Mouse (Mus musculus) kidney, postnatal 36 days (tissue): ENCODE measurements around the gene Irx4.

Source experiments
- DNase-seq, 2 experiments: peaks; one replicate each; pipeline ENCODE4 v3.0.0; 2021 to 2022; ENCODE audit warnings: mixed read lengths in 2 of 2

The Irx4 gene

GRCm38 (mm10) chr13:73270451-73271081 lies 10.3 kb downstream of the Irx4 start:
- no peak for DNase-seq

DNA sequence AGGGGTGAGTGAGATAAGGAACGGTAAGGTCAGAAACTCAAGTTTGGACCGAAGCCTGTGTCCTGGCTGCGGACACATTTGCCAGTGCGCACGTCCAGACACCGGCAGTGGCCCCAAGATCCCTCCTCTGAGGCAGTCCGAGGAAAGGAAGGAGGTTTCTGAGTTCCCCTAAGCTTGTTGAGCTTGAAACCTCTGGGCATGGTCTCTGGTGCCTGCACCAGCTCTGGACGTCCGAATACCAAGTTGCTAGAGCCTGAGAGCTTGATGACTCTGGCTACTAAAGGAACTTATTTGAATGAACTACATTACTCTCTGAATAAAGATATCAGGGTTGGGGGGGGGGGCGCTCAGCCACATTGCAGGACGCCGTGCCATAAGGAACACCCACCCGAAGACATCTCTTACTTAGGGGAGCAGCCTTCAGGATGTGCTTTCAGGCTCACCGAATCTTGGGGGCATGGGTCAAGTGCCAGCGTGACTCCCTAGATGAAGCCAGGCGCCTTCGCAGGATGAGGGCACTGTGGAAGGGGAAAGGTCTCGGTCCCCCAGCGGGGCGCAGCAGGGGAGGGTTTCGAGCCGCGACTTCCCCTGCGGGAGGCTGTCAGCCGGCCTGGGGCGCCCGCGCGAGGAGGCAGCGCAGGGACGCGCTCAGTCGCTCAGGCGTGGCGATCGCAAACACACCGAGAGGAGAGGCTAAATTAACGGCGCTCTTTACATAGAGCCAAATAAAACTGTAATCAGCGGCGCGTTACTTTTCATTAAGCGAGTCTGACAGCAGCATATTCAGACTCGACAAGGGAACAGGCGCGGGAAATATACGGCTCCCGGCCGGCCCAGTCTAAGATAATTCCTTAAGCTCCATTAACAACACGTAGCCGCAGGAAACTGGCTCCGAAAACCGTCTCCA lies 11.3 kb downstream of the Irx4 start:
- DNase-seq = peak; percentile 4 to 21

- DNase-seq = no peak
Observed at GRCm38 (mm10) chr13:73272794-73273282, 12.6 kb downstream of the Irx4 start.

- no peak for DNase-seq
Observed at GRCm38 (mm10) chr13:73273536-73273935, 13.3 kb downstream of the Irx4 start.

DNA sequence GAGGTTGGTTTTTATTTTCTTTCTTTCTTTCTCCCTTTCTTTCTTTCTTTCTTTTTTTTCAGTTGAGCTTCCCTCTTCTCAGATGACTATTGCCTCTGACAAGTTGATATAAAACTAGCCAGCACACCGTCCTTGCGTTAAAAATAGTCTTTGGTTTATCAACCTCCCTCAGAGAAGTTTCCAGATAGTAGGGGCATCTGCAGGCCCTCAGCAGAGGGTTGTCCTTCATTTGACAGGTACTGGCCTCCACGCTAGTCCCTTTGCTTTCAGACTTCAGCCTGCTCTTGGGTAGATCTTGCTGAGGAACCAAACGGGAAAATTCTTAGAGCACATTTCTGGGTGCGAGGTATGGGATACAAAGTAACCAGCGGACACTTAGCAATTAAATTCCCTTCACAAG lies 17.1 kb downstream of the Irx4 start:
- no peak for DNase-seq

- DNase-seq = no peak
Observed at GRCm38 (mm10) chr13:73277797-73278196, 17.5 kb downstream of the Irx4 start.

DNA sequence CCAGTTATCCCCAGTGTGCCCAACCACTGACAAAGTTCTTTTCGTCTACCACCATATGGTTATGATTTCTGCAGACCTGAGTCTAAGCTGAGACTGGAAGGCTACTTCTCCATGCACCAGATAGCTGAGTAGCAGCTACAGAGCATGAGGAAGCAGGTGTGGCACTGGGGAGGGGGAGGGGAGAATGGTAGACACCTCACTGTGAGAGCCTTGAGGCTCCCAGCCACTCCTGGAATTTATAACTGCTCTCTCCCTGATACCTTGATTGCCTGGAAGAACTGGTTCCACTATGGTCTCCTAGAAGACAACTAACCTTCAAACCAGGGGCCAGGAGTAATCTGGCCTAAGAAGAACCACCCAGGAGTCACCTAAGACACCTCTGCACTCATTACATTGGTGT lies 18.9 kb downstream of the Irx4 start:
- no peak for DNase-seq

- no peak for DNase-seq
Observed at GRCm38 (mm10) chr13:73282407-73282806, 22.1 kb downstream of the Irx4 start.

GRCm38 (mm10) chr13:73283534-73283933 lies 23.3 kb downstream of the Irx4 start:
- DNase-seq = no peak

DNA sequence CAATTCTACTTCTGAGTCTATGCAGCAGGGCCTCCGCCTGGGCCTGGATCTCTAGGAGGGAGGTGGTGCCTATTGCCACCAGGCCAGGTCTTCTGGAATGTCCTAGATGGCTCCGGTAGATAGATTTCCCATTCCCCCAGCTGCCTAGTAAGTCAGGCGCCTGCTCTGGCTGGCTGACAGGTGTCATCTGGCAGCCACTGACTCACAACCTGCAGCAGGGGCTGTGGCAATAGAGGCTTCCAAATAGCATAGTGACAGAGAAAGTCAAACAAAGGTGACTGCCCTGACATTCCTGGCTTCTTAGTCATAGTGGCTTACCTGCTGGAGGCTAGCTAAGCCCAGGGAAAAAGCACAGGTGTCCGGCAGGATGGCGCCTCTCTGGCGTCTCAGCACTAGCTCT lies 29.9 kb downstream of the Irx4 start:
- no peak for DNase-seq

GRCm38 (mm10) chr13:73291102-73291501 lies 30.8 kb downstream of the Irx4 start:
- DNase-seq = no peak

GRCm38 (mm10) chr13:73298717-73299116 lies 38.4 kb downstream of the Irx4 start:
- DNase-seq = no peak

- DNase-seq = no peak
Observed at GRCm38 (mm10) chr13:73299322-73299721, 39.0 kb downstream of the Irx4 start.

- DNase-seq = no peak
Observed at GRCm38 (mm10) chr13:73304729-73305128, 44.5 kb downstream of the Irx4 start.

DNA sequence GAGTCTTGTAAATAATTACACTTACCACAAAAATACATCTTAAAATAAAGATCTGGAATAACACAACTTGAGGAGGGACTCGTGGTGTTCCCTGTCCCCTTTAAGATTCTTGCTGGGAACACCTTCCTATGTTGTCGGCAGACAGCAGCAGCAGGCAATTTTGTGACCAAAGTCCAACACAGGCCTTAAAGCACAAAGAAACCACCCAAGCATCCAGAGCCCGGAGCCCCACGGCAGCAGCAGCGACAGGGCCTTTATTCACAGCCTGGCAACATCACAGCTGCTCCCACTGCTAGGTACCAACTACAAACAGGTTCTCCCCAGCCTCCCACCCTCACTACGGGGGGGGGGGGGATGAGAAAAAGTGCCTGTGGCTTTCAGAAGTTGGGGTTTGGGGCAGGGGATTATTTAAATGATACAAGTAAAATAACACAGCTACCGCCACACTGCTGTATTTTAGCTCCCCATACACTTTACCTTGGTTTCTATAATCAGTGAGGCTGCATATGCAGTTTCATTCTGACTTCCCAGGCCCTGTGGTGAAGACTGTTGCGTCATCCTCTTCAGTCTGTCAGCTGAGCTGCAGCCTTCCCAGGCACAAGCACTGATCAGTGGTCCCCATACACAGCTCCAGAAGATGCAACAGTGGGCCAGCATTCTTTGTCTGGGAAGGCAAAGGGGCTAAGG lies 45.3 kb downstream of the Irx4 start:
- peak; percentile 40 to 47 for DNase-seq

DNA sequence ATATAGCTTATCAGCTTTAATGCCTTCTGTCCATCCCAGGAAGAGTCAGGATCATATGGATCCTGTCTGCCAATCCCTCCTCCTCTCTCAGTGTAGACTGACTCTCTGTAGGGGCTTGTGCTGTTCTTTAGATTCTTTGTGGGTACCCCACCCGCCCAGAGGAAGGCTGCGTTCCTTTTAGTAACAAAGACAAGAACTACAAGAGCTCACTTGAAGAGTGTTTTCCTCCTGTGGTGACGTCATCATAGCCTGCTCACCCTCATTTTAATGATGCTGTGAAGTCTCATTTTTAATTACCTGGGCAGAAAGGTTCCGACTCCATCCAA lies 45.8 kb downstream of the Irx4 start:
- no peak for DNase-seq

- no peak for DNase-seq
Observed at GRCm38 (mm10) chr13:73306430-73306829, 46.2 kb downstream of the Irx4 start.

DNA sequence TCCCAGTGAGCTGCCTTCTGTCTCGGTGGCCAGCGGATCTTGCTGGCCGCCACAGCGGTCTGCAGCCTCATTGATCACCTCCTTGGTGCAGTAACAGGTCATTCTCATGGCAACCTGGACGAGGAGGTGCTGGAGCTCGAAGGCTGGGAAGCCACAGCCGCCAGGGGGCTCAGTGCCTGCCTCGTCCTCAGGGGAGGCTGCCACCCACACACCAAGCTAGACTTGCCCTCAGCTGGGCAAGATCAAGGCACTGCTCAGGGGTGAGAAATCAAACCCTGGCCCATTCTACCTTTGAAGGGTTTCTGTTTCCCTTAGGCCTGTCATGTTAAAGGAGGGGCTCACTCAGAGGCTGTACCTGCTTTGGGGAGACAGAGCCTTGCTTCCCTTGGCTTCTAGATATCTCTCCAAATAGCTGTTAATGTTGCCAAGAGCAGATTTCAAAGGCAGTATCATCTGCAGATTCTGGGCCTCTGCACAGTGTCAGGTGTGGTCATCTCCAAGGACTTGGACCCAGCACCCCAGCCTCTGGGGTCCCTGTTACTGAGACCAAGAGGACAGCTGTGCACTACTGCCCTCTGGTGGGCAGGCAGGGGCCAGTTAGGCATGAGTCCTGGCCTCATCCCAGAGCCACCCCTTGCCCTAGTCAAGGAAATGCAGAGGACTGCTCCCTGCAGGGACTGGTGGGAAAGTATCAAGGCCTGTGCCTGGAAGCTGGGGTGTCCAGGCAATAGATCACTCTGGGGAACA lies 50.1 kb downstream of the Irx4 start:
- peak; percentile 51 to 83 for DNase-seq
